15 mouse cellular contexts compared by ENCODE assay signal in the genomic region with DNA sequence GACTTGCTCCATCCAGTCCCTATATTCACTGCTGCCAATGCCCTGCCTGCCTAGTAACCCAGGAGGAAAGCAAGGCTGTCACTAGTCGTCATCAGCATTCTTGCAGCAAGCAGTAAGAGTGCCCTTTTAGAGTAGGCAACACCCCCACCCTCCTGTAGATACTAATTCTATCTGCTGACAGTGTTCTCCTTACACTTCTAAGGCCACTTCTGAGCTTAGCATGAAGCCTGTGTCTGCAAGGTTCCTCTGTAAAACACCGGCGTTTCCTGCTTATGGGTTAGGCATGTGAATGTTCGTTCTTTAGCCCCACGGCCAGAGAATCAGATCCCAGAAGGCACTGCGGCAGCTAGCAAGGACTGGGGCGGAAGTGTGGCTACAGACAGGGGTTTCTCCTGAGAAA. TPM values are rescaled to one million over a fixed set of nuclear protein-coding genes. Genes with fewer than 3 reads are reported as not detected.
DNase-seq lines count a peak whose midpoint lies in the region; TF ChIP-seq lines count a peak whose summit lies in the region.
"Had no signal": no experiment of that assay in that cellular context is flagged by ENCODE, and none has a peak within 500 bp of the region (broad histone marks: within the 10 kb centered on the region; RNA-seq: fewer than 3 reads in every experiment).

No protein-coding gene starts in this region.

- intact Hi-C loops in gastrocnemius, adult 2 months (cut with DNase I) = no loop called here
- intact Hi-C loops in gastrocnemius, postnatal 36 days (cut with DNase I) = no loop called here

- no peak for TF ChIP-seq CTCF in gastrocnemius, adult 2 months (IDR thresholded peaks at IDR 0.05)

- peak; percentile 68 for DNase-seq in gastrocnemius, adult 2 months
- no peak for DNase-seq in gastrocnemius, postnatal 36 days
- peak; percentile 29 to 35 for DNase-seq in spleen, postnatal 36 days (ENCODE audit: low spot score in 2 of 2)
- DNase-seq in spleen, adult 12 weeks (ENCODE audit: low spot score) = no peak
- peak; percentile 80 for DNase-seq in naive thymus-derived CD4-positive, alpha-beta T cell, adult 2 months (ENCODE audit: low read depth)
- DNase-seq in kidney, postnatal 10 days = no peak
- no peak for DNase-seq in kidney, postnatal 4 days
- DNase-seq in frontal cortex, postnatal 36 days (ENCODE audit: low spot score in 2 of 2) = no peak
- DNase-seq: cerebellum, adult 18-20 months; embryo, embryonic 11 days; gastrocnemius, postnatal 10 days; lung, adult 2 months had no signal

- H3K27ac ChIP-seq in gastrocnemius, adult 2 months = peak overlapping the region; percentile 87
- H3K27ac ChIP-seq: intestine, embryonic 15.5 days; limb, embryonic 15.5 days; stomach, embryonic 15.5 days had no signal

- H3K4me3 ChIP-seq in gastrocnemius, adult 2 months = peak overlapping the region; percentile 41
- H3K4me3 ChIP-seq: intestine, embryonic 15.5 days; limb, embryonic 15.5 days; stomach, embryonic 15.5 days had no signal

RNA-seq across cellular contexts. Expression of a gene that starts 30.2 kb away (rescaled TPM):
- total RNA-seq in gastrocnemius, adult 2 months (2021) = under 1 TPM; 0.18 to 0.42 TPM
- total RNA-seq in gastrocnemius, postnatal 36 days (2021) = under 1 TPM; 0.67 to 0.82 TPM

RNA-seq across cellular contexts. Expression of a gene that starts 51.2 kb away (rescaled TPM):
- 10 to 100 TPM; 18.4 to 25.0 TPM for total RNA-seq in gastrocnemius, adult 2 months (2021)
- total RNA-seq in gastrocnemius, postnatal 36 days (2021) = 10 to 100 TPM; 27.3 to 47.1 TPM

Comparison
In these comparisons a context has a peak if more than half of its experiments do, and no peak if none do; other contexts are left out.
1. DNase-seq: peak in gastrocnemius, adult 2 months (single experiment), spleen, postnatal 36 days (2 of 2) and naive thymus-derived CD4-positive, alpha-beta T cell, adult 2 months (single experiment); none in gastrocnemius, postnatal 36 days (0 of 2), spleen, adult 12 weeks (single experiment), kidney, postnatal 10 days (single experiment), kidney, postnatal 4 days (0 of 2) and frontal cortex, postnatal 36 days (0 of 2).